Mouse (Mus musculus): ENCODE measurements around the gene Tdgf1. TPM values are rescaled to one million over a fixed set of nuclear protein-coding genes. Genes with fewer than 3 reads are reported as not detected.

The Tdgf1 gene
- total RNA-seq, 2 experiments from 2014 or later = 0.16 to 0.32 TPM

- intact Hi-C loops (cut with DNase I) = no loop called here
- peak overlapping the region; percentile 64 for H3K27ac ChIP-seq
- peak in 1 of 2 experiments; percentile 21 for DNase-seq (ENCODE audit: extremely low spot score in 1 of 2, low spot score in 2 of 2)
- TF ChIP-seq CTCF (IDR thresholded peaks at IDR 0.05) = no peak
- no peak overlapping the region for H3K4me3 ChIP-seq
Observed at GRCm38 (mm10) chr9:110933850-110934437, 12.0 kb downstream of the Tdgf1 start.

GRCm38 (mm10) chr9:110931573-110931972 is 14.4 kb downstream of the Tdgf1 start:
- no peak for DNase-seq (ENCODE audit: extremely low spot score in 1 of 2, low spot score in 2 of 2)
- intact Hi-C loops (cut with DNase I) = no loop called here
- no peak overlapping the region for H3K4me3 ChIP-seq
- no peak overlapping the region for H3K27ac ChIP-seq
- no peak for TF ChIP-seq CTCF (IDR thresholded peaks at IDR 0.05)

DNA sequence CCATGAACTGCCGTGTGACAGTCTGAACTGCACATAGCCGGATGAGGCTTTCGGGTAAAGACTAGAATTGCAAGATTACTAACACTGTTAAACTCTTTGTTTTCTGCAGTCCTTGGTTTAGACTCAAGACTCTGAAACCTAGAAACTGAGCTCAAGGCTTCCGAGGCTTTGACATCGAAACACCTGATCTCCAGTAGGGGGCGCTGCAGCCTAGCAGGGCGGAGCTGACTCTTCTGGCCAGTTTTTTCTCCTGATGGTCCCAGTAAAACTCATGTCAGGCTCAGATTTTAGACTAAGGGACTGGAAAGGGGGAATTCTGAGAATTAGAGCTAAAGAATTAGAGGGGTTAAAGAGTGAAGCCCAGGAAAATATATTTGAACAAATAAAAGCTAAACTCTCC is 23.2 kb downstream of the Tdgf1 start:
- intact Hi-C loops (cut with DNase I) = loop anchor here (1.0 to 2.0 kb wide), 2 partner anchors 32 to 150 kb away; no protein-coding TSS in a partner anchor
- no peak overlapping the region for H3K27ac ChIP-seq
- no peak overlapping the region for H3K4me3 ChIP-seq
- TF ChIP-seq CTCF (IDR thresholded peaks at IDR 0.05) = peak; percentile 97
- DNase-seq (ENCODE audit: extremely low spot score in 1 of 2, low spot score in 2 of 2) = peak; percentile 64 to 68

GRCm38 (mm10) chr9:110920665-110921419 is 25.1 kb downstream of the Tdgf1 start:
- DNase-seq (ENCODE audit: extremely low spot score in 1 of 2, low spot score in 2 of 2) = no peak
- no peak overlapping the region for H3K4me3 ChIP-seq
- TF ChIP-seq CTCF (IDR thresholded peaks at IDR 0.05) = no peak
- no peak overlapping the region for H3K27ac ChIP-seq
- intact Hi-C loops (cut with DNase I) = no loop called here

DNA sequence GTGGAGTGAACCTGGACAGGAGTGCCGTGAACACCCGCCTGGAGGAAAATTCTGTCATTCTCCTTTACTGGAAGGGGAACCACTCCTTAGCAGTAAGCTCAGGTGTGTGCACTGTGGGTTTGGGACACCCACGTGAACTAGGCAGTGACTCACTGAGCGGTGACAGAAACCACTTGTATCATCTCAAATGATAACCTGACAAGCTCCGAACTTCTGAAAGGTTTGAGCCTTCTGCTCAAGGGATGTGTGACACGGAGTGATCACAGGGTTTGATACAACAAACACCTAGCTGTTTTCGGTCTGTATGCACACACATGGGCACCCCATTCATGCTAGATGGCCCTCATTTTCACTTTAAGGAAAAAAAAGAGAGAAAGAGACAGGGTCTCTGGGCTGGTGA is 29.2 kb downstream of the Tdgf1 start, which contains the start of gene Fam240a:
Gene Fam240a, minus strand, starts transcription at position 76 of the 400 bp plus-strand sequence.
- intact Hi-C loops (cut with DNase I) = no loop called here
- no peak for DNase-seq (ENCODE audit: extremely low spot score in 1 of 2, low spot score in 2 of 2)
- TF ChIP-seq CTCF (IDR thresholded peaks at IDR 0.05) = no peak
- Histone ChIP-seq H3K27ac (no peak within 1 kb of the TSS), H3K4me3 (no peak within 1 kb of the TSS)

DNA sequence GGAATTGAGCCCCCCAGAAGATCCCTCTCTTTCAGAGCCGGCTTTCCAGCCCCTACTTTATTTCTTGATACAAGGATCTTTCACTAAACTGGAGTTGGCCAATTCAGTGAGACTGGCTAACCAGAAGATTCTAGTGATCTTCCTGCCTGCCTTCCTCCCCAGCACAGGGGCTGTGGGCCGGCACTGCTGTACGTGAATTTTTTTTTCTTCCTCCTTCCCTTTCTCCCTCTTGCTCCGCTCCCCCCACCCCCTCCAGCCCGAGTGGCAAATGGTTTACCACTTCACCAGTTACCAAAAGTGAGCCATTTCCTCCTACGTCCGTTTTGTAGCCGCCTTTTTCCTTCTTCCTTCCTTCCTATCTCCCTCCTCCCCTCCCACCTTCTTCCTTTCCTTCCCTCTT is 30.5 kb downstream of the Tdgf1 start:
- Histone ChIP-seq H3K4me3 (no peak overlapping the region), H3K27ac (no peak overlapping the region)
- TF ChIP-seq CTCF (IDR thresholded peaks at IDR 0.05) = no peak
- no peak for DNase-seq (ENCODE audit: extremely low spot score in 1 of 2, low spot score in 2 of 2)
- intact Hi-C loops (cut with DNase I) = no loop called here

GRCm38 (mm10) chr9:110914631-110915236 is 31.2 kb downstream of the Tdgf1 start:
- TF ChIP-seq CTCF (IDR thresholded peaks at IDR 0.05) = no peak
- H3K27ac ChIP-seq = no peak overlapping the region
- no peak overlapping the region for H3K4me3 ChIP-seq
- intact Hi-C loops (cut with DNase I) = no loop called here
- no peak for DNase-seq (ENCODE audit: extremely low spot score in 1 of 2, low spot score in 2 of 2)

GRCm38 (mm10) chr9:110909371-110909967 is 36.5 kb downstream of the Tdgf1 start:
- DNase-seq (ENCODE audit: extremely low spot score in 1 of 2, low spot score in 2 of 2) = no peak
- TF ChIP-seq CTCF (IDR thresholded peaks at IDR 0.05) = no peak
- intact Hi-C loops (cut with DNase I) = no loop called here

GRCm38 (mm10) chr9:110908631-110909016 is 37.3 kb downstream of the Tdgf1 start:
- no peak for DNase-seq (ENCODE audit: extremely low spot score in 1 of 2, low spot score in 2 of 2)
- H3K27ac ChIP-seq = no peak overlapping the region
- intact Hi-C loops (cut with DNase I) = no loop called here
- TF ChIP-seq CTCF (IDR thresholded peaks at IDR 0.05) = no peak
- H3K4me3 ChIP-seq = no peak overlapping the region

More at GRCm38 (mm10) chr9:110909371-110909967, 36.5 kb downstream of the Tdgf1 start:
- Histone ChIP-seq H3K4me3 (no peak overlapping the region), H3K27ac (no peak overlapping the region)

DNA sequence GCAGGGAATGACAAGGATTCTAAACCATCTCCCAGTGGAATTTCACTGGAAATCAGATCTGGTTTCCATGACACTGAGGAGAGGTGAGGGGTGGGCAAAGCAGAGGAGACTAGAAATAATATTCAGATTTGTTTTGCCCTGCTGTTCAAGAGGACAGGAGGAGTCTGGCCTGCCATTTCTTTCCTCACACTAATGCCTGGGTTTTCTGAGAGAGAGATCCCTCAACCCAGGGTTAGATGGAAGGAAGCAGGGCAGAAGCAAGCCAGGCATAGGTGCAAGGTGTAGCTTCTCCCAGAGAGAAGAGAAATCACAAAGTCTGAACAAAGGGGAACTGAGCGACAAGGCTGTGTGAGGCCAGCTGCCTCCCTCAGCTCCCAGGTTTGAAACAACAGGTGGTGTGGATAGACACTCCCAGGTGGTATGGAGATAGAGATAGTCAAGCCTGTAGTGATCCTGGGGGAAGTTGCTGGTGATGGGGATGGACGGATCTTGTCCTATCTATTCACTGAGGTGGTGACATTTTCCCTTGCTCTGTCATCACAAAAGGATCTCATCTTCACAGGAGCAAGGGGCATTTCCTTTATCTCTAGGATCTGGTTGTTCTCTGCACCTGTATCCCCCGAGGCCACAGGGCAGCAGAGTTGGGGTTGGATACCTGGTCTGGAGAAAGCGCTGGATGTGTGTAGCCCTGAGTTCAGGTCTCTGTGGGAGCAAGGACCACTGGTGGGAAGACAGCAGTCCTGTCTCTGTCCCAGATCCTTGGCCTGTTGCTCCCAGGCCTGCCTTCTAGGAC is 37.9 kb downstream of the Tdgf1 start:
- no peak for DNase-seq (ENCODE audit: extremely low spot score in 1 of 2, low spot score in 2 of 2)
- intact Hi-C loops (cut with DNase I) = no loop called here
- Histone ChIP-seq H3K4me3 (no peak overlapping the region), H3K27ac (no peak overlapping the region)
- no peak for TF ChIP-seq CTCF (IDR thresholded peaks at IDR 0.05)

- no peak for DNase-seq (ENCODE audit: extremely low spot score in 1 of 2, low spot score in 2 of 2)
- intact Hi-C loops (cut with DNase I) = no loop called here
- H3K4me3 ChIP-seq = no peak overlapping the region
- H3K27ac ChIP-seq = no peak overlapping the region
- TF ChIP-seq CTCF (IDR thresholded peaks at IDR 0.05) = no peak
Observed at GRCm38 (mm10) chr9:110907201-110907837, 38.6 kb downstream of the Tdgf1 start.

Measured in left cerebral cortex, adult 2 months (tissue).